Mouse (Mus musculus): Measurements from ENCODE around the gene Akip1.

Gene Akip1

GRCm38 (mm10) chr7:109703190-109704015 lies at the start of gene Akip1, which contains the start of gene St5:
Akip1 (plus strand) TSS chr7:109703690.
St5 (minus strand) TSS chr7:109703605.
- peak; percentile 92 for DNase-seq (ENCODE audit: low spot score)

GRCm38 (mm10) chr7:109654871-109655270 lies 48.6 kb upstream of the Akip1 start:
- no peak for DNase-seq (ENCODE audit: low spot score)

- no peak for DNase-seq (ENCODE audit: low spot score)
These were observed 45.6 kb upstream of the Akip1 start for GRCm38 (mm10) chr7:109657884-109658283.

GRCm38 (mm10) chr7:109659278-109659677 lies 44.2 kb upstream of the Akip1 start:
- no peak for DNase-seq (ENCODE audit: low spot score)

GRCm38 (mm10) chr7:109662626-109663025 lies 40.9 kb upstream of the Akip1 start:
- DNase-seq (ENCODE audit: low spot score) = no peak

GRCm38 (mm10) chr7:109666664-109667063 lies 36.8 kb upstream of the Akip1 start:
- no peak for DNase-seq (ENCODE audit: low spot score)

GRCm38 (mm10) chr7:109669426-109670170 lies 33.9 kb upstream of the Akip1 start:
- DNase-seq (ENCODE audit: low spot score) = no peak

GRCm38 (mm10) chr7:109671581-109672471 lies 31.7 kb upstream of the Akip1 start:
- peak; percentile 69 for DNase-seq (ENCODE audit: low spot score)

- no peak for DNase-seq (ENCODE audit: low spot score)
These were observed 28.4 kb upstream of the Akip1 start for GRCm38 (mm10) chr7:109674944-109675628.

GRCm38 (mm10) chr7:109680284-109680683 lies 23.2 kb upstream of the Akip1 start:
- DNase-seq (ENCODE audit: low spot score) = no peak

- no peak for DNase-seq (ENCODE audit: low spot score)
These were observed 22.6 kb upstream of the Akip1 start for GRCm38 (mm10) chr7:109680879-109681278.

GRCm38 (mm10) chr7:109686585-109687128 lies 16.8 kb upstream of the Akip1 start:
- no peak for DNase-seq (ENCODE audit: low spot score)

- DNase-seq (ENCODE audit: low spot score) = no peak
These were observed 13.4 kb upstream of the Akip1 start for GRCm38 (mm10) chr7:109690101-109690500.

- no peak for DNase-seq (ENCODE audit: low spot score)
These were observed 12.5 kb upstream of the Akip1 start for GRCm38 (mm10) chr7:109690961-109691360.

- DNase-seq (ENCODE audit: low spot score) = no peak
These were observed 8.7 kb upstream of the Akip1 start for GRCm38 (mm10) chr7:109694576-109695338.

GRCm38 (mm10) chr7:109695339-109695726 lies 8.2 kb upstream of the Akip1 start:
- no peak for DNase-seq (ENCODE audit: low spot score)

- no peak for DNase-seq (ENCODE audit: low spot score)
These were observed 3.3 kb upstream of the Akip1 start for GRCm38 (mm10) chr7:109700213-109700612.

GRCm38 (mm10) chr7:109702721-109703120 lies 769 bp upstream of the Akip1 start:
- DNase-seq (ENCODE audit: low spot score) = no peak

- no peak for DNase-seq (ENCODE audit: low spot score)
These were observed 507 bp downstream of the Akip1 start for GRCm38 (mm10) chr7:109704016-109704377.

- no peak for DNase-seq (ENCODE audit: low spot score)
These were observed 971 bp downstream of the Akip1 start for GRCm38 (mm10) chr7:109704461-109704860.

Measured in ovary, adult 18-20 months (tissue).